Mouse (Mus musculus) cerebellum, postnatal 10 days (tissue): ENCODE data around the gene Oxsr1.
"Not testable (repeated sequence)": the region's sequence is repeated elsewhere in the genome, so short reads cannot be mapped to it uniquely, and the experiment has no call there.

ENCODE experiments used
- DNase-seq, 2 experiments: peaks; one replicate each; pipeline ENCODE4 v3.0.0; 2021; ENCODE audit warnings: mixed read lengths in 2 of 2

Oxsr1 gene

DNA sequence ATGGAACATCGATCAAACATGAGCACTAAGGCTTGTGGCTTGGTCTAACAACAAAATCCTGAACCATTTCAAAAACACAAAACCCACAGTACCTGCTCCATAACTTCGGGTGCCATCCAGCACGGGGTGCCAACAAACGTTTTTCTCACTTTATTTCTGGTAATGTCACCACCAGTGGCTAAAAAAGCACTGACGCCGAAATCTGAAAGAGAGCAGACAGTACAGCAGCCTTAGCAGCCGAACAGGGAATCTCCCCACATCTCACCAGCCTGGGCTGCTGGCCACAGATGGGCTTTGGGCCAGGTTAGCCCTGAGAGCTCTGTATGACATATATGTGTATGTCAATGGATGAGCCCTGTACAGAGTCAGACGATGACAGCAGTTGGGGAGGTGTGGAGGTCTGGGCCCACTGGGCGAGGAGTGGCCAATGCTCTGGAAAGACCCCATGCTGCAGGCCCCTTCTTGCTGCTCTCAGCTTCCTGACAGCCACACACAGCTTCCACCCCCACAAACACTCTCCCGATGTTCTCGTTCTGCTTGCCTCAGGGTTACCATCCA, 53.6 kb downstream of the Oxsr1 start:
- peak; percentile 16 to 45 for DNase-seq

DNA sequence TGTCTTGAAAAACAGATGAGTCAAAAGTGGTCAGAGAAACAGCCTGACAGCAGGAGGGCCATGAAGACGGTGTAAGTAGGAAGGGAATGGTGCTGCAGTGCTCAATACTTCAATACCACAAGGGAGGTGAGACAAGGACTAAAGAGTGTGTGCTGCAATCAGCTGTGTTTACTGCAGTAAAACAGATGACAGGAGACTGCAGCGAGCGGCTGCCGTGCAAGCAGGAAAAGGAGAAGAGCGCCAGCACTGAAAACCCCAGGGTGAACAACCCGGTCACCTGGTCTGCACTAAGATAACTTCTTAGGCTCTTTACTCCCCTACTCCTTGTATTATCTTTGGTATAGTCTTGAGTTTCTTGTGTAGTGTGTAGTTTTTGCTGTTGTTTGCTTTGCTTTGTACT, 54.1 kb downstream of the Oxsr1 start:
- DNase-seq = no peak

DNA sequence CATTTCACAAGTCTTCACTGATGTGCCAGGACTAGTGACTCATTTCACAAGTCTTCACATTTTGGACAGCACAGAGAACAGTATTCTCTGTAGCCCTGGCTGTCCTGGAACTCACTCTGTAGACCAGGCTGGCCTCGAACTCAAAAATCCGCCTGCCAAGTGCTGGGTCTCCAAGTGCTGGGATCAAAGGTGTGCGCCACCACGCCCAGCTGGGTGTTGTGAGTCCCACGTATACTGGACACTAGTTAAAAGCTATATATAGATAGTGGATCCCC, 56.2 kb downstream of the Oxsr1 start:
- DNase-seq = not testable (repeated sequence)

DNA sequence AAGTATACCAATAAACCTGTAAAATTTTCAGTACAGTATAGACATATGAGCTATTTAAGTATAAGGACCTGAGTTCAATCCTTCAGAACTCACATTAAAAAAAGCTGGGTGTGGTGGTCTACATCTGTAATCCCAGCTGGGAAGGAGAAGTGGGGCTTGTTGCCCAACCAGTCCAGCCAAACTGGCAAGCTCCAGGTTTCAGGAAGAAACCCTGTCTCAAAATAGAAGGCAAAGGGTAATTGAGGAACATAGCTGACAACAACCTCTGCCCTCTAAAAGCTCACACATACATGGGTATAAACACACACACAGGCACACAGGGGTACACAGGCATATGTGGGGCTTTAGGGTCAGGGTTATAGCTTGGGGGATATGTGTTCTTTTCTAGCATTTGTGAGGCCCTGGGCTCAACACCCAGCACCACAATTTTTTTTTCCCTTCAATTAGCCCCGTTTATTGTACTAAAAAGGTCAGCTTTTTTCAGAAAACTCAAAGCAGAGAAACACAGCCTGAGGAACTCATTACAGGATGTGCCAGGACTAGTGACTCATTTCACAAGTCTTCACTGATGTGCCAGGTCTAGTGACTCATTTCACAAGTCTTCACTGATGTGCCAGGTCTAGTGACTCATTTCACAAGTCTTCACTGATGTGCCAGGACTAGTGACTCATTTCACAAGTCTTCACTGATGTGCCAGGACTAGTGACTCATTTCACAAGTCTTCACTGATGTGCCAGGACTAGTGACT, 56.7 kb downstream of the Oxsr1 start:
- DNase-seq = not testable (repeated sequence)

DNA sequence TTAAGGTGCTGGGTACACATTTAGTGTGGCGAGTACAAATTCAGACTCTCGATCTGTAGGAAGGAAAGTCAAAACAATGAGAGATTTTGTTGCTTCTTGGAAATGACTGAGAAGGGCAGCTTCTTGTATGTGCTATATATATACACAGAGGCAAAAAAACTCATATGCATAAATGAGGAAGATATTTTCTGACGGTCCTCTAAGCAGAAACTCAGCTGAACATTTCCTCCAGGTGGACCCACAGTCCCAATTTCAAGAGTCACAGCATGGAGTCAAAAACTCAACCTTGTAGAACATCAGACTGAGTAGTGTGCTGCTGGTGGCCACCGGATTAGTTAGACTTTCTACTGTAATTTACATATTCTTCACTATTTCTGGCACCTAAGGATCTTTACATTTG, 59.2 kb downstream of the Oxsr1 start:
- DNase-seq = no peak

DNA sequence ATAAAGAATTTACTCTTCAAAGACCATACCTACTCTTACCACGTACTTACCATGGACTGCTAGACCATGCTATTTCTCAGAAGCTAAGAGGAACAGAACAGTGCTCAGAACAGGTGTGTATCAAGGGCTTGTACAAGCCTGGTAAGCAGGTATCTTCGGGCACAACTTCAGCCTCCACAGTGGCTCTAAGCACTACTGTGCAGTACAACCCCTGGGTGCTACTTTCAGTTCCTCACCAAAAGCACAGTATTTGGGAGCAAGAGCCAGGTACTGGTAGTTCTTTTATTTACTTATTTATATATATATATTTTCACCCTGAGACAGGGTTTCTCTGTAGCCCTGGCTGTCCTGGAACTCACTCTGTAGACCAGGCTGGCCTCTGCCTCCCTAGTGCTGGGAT, 61.4 kb downstream of the Oxsr1 start:
- DNase-seq = no peak

DNA sequence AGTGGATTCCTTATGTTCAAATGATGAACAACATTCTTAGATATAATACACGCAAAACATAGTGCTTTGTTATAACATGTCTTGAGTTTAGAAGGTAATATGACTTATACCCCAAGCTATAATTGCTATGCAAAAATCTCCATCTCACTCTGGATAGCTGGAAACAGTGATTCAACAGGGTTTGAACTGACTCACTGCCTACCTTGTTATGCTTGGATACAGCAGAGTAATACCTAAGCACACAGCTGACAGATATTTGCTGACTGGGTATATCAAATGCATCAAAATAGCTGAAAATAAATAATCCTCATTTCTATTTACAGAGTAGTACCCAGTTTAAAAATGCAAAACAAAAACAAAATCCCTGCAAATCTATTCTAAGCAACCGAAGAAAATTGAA, 63.4 kb downstream of the Oxsr1 start:
- no peak for DNase-seq

DNA sequence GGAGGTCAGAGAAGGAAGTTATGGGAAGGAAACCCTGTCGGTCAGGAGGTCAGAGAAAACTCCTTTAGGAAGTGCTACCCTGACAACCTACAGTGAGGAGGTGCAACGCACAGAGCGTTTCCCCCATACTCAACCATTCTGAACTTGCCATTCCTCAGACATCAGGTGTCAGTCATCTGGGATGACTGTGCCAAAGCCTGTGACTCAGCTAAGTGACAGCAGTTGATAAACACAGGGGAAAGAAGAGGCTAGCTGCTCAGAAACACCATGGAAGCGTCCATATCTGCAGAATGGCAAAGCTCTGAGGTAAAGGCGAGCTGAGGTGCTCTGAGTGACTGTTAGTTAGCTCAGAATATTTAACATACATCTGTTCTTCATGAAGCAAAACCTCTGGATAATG, 64.1 kb downstream of the Oxsr1 start:
- no peak for DNase-seq

DNA sequence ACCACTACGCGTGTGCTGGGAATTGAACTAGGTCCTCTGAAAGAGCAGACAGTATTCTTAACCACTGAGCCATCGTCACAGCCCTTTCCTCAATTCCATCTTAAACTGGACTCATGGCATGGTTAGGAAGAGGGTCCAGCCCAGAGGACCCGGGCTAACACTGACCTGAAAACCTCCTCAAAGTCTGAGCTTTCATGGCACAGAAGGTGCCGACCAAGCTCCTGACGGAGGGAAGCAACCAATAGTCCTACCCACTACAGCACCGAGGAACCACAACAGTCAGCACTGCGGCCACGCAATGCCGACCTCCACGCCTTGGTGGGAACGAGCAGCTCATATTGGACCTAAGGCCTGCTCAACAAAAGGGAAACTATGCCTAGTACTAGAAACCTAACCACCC, 66.1 kb downstream of the Oxsr1 start:
- DNase-seq = no peak

DNA sequence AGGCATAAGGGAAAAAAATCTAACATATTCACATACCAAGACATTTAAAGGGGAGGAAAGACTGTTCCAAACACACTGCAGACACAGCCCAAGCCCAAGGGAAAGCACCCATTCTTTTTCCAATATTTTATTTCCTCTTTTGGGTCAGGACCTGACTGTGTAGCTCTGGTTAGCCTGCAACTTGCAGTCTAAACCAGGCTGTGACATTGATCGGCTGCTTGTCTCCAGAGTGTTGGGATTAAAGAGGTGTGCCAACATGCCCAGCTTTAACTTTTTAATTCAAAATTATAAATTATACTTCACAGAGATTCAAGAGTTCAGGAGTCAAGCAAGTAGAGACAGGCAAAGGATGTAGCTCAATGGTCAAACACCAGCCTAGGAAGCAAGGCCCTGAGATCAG, 67.1 kb downstream of the Oxsr1 start:
- DNase-seq = no peak

DNA sequence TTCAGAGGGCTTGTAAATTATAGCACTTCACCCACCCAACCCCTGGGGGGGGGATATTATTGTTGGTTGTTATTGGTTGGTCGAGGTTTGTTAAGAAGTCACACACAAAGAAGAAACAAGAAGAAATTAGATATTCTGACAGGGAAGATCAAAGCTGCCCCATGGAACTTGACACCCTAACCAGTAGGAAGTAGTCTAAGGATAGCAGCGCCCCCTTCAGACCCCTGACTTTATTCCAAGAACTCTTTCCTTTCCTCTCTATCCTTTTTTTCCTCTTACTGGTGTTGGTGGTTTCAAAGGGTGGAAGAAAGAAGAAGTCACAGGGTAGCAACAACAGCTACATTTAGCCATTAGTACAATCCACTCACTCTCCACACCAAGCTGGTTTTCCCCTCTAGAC, 68.0 kb downstream of the Oxsr1 start:
- peak in 1 of 2 experiments; percentile 7 for DNase-seq

DNA sequence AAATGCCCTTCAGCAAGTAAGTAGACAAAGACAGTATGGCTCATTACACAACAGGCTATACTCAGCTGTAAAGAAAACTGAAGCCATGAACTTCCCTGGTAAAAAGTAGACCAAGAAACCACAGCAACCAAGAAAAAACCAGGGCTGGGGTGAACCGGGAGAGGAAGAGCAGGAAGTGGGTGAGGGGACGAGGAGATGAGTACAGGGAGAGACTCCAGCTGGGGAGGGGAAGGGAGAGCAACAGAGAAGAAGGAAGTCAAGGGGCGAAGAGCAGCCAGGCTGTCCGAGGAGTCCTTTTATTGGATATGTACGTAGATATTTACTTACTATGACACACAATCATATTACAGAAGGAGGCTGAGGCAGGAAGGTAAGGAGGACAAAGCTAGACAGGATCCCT, 74.2 kb downstream of the Oxsr1 start:
- no peak for DNase-seq

DNA sequence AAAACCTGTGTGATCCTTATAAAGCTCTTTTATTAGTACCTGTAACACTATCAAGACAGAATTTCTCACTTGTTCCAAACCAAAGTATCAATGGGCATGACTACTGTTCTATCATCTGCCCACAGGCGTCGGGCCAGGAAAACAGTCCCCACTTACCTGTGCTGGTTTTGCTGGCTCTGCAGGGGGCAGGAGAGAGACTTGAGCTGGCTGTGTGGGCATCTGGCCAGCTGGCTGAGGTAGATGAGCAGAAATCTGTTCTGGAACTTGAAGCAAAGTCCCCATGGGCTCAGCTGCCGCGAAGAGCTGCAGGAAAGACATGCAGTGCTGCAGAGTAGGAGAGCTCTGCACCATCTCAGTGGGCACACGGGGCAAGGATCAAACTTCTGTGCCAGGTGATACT, 75.4 kb downstream of the Oxsr1 start:
- peak; percentile 43 to 65 for DNase-seq

DNA sequence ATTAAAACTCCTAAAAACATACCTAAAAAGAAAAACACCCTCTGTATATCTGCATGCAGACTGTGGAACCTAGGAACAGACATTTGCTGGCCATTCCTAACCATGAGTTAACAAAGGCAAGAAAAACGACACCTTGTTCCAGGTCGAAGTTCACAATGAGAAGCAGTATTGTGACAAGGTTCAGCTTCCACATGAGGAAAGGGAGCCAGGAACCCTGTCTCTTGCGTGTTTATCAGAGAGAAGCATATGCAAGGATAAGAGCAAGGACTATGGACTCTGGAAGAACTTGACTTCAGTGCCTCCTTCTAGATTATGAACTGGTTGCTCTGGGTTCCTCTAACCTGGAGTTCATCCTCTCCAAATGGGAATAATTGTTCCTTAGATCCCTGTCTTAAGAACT, 78.2 kb downstream of the Oxsr1 start:
- DNase-seq = no peak

DNA sequence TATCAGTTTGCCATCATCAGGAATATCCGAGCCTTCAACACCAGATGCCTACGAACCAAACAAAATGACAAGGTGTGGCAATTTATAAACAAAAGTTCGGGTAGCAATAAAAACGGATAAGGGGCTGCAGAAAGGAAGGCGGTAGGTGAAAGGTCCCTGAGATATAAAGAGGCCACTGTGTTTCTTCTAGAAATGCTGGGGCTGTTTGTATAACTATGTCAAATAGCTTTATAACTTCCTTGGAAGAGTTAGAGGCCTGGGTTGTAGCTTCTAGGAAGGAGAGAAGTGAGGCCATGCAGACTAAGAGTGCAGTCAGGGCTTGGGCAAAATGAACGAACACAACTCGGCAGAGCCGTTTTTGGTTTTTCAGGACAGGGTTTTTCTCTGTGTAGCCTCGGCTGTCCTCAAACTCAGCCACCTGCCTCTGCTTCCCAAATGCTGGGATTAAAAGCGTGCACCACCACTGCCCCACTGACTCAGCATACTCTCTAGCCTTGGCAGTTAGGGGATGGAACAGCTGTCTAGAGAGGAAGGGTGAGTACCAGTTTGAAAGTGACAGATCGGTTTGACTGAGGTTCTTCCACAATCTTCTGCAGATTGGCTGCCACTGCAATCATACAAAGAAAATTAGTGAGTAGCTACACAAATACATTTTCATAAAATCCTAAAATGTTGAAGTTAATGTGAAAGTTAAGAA, 80.9 kb downstream of the Oxsr1 start:
- no peak for DNase-seq

DNA sequence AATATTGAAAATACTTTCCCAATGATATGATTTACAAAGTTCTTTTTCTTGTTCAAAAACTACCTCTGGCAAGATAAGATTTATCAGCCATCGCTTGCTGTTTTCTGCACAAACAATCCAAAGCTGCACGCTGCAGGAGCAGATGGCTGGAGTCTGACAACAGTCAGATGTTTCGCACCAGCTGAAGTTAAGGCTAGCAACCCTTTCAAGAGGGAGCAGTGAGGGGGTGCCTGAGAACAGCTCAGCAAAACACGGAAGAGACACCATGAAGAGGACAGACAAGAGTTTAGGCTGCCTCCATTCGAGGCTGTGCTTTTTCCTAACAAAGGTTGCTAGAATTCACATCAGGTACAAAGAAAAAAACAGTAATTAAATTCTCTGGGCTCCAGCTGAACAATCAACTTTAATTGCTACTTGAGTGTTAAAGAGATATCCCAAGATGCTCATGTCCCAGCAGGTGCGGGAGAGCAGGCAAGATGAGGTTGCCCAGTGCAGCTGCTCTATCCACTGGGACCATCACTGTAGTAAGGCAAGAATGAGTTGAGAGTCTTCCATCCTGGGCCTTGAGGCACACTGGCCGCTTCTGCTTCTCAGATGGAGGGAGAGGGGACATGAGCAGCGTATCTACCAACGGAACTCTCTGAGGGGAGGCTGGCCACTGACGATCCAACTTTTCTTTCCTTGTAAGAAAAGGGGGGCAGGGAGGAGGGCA, 81.8 kb downstream of the Oxsr1 start:
- DNase-seq = no peak

DNA sequence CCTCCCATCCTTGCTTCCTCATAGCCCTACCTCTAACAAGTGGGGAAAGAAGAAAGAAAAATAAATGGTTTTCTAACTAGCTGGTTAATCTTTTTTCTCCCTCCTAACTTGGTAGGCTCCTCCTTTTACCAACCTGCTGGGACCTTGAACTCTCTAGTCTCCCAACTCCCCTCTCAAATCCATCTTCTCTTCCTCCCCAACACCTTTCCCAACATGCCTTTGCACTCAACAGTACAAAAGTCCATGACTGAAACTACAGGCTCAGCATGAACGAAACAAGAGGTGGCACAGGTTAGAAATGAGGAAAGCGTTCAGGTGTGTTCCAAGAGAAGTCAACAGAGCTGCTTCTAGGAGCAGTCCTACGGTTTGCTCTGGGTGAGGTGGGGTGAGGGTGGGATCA, 83.0 kb downstream of the Oxsr1 start:
- DNase-seq = no peak

DNA sequence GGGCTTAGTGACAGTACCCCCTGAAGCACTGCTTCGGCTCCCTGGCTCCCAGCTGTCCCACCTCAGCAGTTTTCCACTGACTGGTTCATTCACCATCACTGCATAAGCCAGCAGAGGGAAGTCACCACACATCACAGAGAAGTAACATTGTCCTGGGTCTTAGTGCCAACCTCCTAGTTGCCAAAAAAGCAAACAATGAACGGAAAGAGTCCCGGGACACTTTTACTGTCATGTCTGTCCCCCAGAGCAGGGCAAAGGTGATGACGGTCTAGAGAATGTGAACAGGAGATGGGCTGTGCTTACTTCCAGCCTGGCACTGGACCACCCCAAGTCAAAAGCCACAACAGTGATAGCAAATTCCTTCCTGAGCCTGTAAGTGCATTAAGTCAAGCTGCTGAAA, 83.4 kb downstream of the Oxsr1 start:
- DNase-seq = no peak

DNA sequence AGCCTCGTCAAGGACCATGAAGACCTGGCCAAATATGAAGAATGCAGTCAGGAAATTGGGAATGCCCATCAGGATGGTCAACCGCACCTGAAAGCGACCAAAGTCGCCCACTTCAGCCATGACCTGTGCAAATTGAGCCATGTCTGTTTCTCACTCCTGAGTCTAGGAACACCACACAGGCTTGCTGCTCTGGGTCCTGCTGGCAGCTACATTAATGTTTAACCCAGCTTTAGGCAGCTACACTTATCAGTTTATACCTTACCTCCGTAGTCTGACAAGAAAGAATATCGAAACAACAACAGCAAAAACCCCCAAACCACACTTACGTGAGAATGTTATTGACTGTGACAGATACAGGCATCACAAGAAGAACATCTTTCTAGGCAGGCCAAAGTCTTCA, 90.7 kb downstream of the Oxsr1 start:
- no peak for DNase-seq

DNA sequence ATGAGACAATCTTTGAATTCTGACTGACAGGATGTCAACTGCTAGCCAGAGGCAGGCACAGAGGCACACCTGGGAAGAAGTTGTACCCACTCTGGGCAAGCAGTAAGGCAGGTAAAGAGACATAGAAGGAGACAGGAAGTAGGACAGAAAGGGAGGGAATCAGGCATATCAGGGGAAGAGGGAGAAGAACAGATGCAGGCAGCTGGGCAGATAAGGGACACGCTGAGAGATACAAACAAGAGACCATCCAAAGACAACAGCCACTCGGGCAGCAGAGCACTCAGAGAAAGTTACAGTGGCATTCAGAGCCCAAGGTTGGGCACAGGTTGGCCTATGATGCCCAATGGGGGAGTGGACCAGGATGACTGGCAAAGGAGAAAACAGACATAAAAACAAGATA, 91.4 kb downstream of the Oxsr1 start:
- DNase-seq = no peak

DNA sequence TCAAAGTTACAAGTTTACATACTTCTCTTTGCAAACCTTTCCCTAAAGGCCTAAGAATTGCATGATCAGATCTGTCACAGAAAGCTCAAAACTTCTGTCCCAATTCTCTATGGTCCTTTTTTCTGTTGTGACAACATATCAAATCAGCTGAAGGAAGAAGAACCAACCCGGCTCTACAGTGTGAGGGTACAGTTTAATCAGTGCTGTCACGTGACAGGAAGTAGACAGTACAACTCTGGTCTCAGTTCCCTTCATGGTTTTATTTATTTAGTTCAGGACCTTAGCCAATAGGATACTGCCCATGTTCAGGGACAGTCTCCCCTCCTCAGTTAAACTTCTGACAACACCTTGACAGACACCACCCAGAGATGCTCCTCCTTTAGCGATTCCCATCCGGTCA, 102.0 kb downstream of the Oxsr1 start:
- DNase-seq = no peak

DNA sequence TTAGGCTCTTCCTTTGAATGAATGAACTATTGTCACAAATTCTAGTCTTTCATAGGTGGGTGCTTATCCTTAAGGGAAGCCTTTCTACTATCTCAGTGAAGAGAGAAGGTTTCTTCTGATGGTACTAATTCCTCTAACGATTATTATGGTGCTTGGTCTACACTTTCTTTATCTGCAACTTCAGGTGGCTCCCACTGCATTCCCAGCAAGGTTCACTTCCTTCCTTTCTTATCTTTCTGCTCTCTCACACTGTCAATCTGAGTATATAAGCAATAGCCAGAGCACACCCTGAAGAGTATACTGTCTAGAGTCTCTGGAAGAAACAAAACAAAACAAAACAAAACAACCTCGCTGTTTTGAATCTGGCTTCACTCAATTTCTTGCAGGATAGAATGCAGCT, 102.6 kb downstream of the Oxsr1 start:
- DNase-seq = no peak

DNA sequence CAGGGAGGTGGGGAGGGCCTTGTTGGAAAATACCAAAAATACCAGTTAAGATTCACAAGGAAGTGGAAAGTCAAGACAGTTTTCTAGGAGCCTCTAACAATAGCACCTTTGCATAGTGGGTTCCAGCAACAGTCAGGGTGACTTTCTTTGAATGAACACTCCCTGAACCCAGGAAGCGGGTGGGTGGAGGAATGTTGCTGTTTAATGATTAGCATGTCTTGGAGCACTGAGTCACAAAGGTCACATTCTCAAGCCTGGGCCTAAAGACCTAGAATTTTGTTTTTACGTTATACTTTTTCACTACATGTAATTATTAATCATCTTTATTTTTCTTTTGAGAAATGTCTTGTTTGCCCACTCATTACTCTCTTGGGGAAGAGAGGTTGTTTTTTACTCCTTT, 106.9 kb downstream of the Oxsr1 start:
- not testable (repeated sequence) for DNase-seq

DNA sequence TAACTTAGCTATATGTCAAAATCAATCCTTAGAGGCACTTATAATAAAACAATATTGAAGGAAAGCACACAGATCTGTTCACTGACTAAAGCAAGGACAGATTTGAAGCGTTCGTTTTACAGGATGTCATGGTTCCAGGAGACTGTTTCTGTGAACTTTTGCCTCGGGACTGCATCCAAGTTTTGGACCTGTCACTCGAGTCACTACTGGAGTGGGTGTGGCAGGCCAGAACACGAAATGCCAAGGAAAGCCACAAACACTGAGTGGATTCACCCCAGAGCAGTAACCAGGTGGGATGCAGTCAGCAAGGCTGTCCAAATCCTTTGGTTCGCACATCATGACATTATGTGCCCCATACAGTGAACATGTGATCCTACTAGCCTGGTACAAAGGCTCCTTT, 107.6 kb downstream of the Oxsr1 start:
- DNase-seq = no peak
